Mouse (Mus musculus) splenic B cell, adult 2 months (primary cell): ENCODE measurements around the gene Dkk2.

Source experiments
- DNase-seq: peaks from one replicate; pipeline ENCODE4 v3.0.0-alpha.2; 2011; ENCODE audit warnings: low read depth, low spot score
- H3K27me3 ChIP-seq: 2 replicates; pipeline ENCODE4 v1.6.1; 2012; ENCODE audit warnings: mild to moderate bottlenecking, low read length, moderate library complexity, mixed read lengths; ENCODE audit not compliant: control insufficient read depth, poor library complexity, insufficient read depth, severe bottlenecking
- H3K36me3 ChIP-seq: 2 replicates; pipeline ENCODE4 v1.6.1; 2012; ENCODE audit warnings: mild to moderate bottlenecking, low read length, moderate library complexity, mixed read lengths; ENCODE audit not compliant: control insufficient read depth, poor library complexity, insufficient read depth, severe bottlenecking

The Dkk2 gene

DNA sequence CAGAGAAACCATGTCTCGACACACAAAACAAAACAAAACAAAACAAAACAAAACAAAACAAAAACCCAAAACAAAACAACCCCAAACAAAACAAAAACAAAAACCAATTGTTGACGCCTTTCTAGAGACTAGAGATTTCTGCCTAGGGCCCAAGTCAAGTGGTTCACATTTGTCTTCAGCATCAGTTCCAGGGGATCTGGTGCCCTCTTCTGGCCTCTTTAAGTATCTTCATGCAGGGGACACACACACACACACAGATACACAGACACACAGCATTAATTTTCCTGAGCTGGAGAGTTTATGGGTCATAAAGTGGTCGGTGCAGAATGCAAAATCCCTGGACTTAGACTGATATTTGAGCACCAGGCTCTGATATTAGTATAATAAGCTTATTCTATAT lies 7.9 kb downstream of the Dkk2 start:
- DNase-seq: no peak
- Histone ChIP-seq H3K36me3 (no peaks in the 10 kb centered on the region), H3K27me3 (no peaks in the 10 kb centered on the region)

DNA sequence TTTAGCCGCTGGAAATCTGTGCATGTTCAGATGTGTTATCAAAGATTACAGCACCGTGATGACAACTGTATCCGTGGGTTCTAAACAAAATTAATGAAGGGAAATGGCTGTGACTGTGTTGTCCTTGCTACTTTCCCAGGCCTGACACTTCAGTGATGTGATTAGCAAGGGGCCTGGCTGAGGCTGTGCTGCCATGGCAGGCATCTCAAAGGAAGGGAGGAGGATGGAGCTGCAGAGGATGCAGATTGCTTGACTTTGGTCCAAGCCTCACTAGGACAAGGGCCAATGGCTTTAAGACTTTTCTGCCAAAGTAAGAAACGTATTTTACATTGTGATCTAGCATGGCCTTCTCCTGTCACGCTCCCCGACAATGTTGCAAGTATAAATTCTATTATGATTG lies 11.2 kb downstream of the Dkk2 start:
- no peaks in the 10 kb centered on the region for H3K36me3 ChIP-seq
- no peak for DNase-seq
- no peaks in the 10 kb centered on the region for H3K27me3 ChIP-seq

DNA sequence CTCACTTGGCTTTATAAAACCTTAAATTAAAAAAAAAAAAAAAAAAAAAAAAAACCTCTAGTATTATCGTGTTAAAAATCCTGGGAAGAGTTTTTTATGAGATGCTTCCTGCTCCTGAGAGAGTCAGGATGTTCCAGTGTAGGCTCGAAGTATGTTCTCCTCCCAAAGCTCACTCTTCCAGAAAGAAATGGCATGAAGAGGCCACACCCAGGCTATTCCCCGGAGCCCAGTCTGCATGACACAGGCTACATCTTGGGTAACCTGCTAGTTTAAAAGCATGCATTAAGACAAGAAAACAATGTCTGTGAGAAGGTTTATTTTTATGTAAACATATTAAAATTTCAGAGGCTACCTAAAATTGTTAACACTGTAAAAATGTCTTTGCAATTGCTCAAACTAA lies 15.7 kb downstream of the Dkk2 start:
- Histone ChIP-seq H3K36me3 (no peaks in the 10 kb centered on the region), H3K27me3 (no peaks in the 10 kb centered on the region)
- no peak for DNase-seq

DNA sequence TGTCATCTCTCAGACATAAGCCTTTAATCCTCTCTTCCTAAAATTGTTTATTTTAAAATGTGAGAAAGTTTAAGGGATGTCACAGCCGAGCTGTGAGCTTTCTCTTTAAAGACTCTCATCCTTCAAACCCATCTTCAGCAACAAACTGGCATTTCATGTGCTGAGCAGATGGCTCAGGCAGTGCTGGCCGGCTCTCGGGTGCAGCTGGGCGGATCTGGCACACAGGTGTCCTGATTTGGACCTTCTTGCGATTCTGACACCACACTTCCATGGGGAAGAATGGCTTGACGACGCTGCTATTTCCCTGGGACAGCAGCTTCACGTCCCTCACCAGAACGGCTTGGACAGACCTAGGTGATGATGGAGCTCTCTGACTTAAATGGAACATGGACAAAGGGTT lies 17.9 kb downstream of the Dkk2 start:
- no peaks in the 10 kb centered on the region for H3K27me3 ChIP-seq
- DNase-seq: no peak
- H3K36me3 ChIP-seq: no peaks in the 10 kb centered on the region

DNA sequence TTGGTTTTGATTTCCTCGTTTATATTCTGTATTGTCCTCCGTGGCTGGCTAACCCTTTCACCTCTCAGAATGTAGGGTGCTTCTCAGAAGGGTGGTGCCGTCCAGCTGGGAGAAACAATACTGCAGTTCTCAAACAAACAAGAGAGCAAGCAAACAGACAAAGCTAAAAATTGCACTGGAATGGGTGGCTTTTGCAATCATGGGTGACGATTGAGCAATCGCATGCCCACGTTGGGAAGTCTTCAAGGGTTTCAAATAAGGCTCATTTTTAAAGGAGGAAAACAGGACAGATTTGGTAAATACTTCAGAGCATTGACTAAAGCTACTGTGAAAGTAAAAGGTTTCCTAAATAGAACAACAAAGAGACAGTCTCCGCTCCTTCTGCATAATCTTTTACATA lies 18.4 kb downstream of the Dkk2 start:
- no peaks in the 10 kb centered on the region for H3K36me3 ChIP-seq
- no peak for DNase-seq

DNA sequence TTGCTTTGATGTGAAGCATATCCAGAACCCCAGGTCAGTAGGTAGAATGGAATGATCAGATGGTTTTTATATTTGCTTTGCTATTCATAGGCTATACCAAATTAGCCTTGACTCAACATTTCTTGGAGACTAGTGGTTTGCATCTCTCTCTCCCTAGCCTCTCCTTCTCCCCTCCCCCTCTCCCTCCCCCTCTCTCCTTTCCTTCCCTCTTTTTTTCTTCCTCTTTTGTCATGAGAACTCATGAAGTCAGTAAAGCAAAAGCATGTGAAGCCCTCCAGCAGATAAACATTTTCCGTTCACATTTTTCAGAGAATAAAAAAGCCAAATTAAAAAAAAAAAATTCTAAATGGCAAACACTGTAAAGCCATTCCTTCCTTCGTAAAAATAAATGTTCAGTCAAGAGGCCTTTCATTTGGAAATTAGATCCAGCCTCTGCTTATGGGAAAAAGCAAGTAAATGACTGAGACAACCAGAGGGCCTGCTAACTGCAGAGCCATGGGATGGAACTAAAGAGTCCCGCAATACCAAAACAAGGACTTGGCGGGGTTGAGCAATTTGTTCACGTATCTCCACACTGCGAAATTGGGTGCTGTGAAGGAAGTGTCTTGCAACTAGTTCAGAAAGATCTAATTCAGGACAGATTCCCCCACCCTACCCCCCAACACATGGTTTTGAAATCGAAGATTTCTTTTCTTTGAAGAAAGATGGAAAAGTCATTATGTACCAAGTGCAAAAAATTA lies 30.9 kb downstream of the Dkk2 start:
- H3K36me3 ChIP-seq: no peaks in the 10 kb centered on the region
- no peak for DNase-seq
- H3K27me3 ChIP-seq: no peaks in the 10 kb centered on the region

More for the DNA sequence above, 18.4 kb downstream of the Dkk2 start:
- no peaks in the 10 kb centered on the region for H3K27me3 ChIP-seq

DNA sequence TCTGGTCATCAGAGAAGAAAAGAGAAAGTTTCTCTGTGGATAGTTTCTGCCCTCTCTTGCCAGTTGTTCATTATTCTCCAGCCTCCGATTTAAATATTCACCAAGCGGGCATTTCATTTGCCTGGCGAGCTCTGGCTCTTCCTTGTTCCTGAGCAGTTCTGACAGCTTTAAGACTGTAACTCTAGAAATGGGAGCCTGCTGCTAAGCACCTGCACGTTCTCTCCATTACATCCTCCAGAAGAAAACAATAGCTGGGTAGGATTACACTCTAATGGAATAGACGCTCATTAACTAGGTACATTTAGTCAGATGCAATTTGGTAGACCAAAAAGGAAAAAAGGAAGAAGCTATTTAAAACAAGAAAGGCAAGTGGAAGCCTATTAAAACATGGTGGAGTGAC lies 36.3 kb downstream of the Dkk2 start:
- Histone ChIP-seq H3K27me3 (no peaks in the 10 kb centered on the region), H3K36me3 (no peaks in the 10 kb centered on the region)
- no peak for DNase-seq

DNA sequence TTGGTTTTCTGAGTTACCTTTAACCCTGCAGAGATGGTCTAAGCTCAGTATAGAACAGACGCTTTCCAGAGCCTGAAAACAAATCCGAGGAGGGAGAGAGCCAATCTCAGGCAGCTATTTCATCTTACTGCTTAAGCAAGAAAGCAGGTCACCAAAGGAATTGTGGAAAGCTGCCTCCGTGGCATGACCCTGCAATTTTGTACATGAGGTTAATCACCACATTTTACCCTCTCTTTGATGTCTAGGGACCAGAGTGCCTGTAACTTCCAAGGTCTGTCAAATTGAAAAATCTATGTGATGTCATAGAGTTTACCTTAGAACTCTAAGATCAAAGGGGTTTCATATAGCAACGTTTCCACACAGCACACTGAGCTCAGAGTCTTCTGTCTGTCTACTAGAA lies 37.5 kb downstream of the Dkk2 start:
- Histone ChIP-seq H3K36me3 (no peaks in the 10 kb centered on the region), H3K27me3 (no peaks in the 10 kb centered on the region)
- no peak for DNase-seq

DNA sequence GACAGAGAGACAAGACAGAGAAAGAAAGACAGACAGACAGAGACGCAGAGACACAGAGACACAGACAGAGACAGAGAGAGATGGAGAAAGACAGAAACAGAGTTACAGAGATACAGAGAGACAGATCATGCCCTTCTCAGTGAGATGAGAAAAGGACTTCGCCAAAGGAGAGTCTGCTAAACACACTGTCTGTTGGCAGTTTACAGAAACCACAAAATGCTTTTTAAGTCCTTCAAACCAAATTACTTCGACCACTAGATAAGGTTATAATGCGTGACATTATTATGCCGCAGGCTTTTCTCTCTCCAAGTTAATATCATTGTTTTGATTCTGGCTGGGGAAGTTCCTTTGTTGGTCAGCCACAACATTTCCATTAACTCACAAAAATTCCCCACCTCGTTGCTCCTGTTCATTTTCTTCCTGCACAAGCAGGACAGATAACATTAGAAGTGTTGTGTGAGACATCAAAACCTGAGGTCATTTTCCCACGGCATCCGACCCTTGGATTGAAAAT lies 40.2 kb downstream of the Dkk2 start:
- H3K27me3 ChIP-seq: no peaks in the 10 kb centered on the region
- H3K36me3 ChIP-seq: no peaks in the 10 kb centered on the region
- DNase-seq: no peak

DNA sequence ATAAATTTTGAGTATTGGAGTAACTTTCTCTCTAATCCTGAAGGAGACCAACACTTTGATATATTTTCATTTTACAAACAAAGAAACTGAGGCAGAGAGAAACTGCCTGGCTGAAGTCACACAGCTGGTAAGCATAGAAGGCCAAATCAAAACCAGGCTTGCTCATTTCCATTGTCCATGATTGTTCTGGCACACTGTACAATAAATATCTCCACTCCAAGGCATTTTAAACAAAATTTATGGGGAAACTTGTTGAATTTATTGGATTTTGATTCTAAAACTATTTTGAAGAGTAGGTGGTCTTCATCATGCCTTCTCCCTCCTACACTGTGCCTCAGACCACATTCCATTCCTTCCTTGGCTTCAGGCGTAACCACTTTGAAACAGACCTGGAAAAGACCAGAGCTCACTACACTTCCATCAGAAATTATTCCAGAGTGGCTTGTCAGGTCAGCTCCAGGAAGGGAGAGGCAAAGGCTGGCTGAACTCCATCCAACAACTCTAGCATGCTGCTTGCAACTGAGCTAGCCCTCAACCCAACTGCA lies 44.7 kb downstream of the Dkk2 start:
- H3K27me3 ChIP-seq: no peaks in the 10 kb centered on the region
- no peak for DNase-seq
- H3K36me3 ChIP-seq: no peaks in the 10 kb centered on the region

DNA sequence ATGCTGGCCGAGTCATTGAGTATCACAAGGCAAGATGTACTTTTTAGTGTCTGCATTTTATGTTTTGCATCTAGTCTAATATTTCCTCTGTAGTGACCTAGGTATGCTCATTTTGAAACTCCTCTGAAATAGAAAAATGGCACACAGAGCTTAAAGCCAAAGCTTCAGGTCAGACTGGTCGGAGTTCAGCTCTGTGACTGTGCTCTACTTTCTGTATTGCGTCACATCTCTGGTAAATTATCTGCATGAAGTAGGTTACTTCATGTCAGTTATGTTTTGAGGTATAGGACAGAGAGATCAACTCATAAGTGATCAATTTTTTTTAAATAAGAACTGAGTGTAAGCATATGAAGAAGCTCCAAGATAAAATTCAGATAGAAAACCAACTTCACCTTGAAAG lies 45.7 kb downstream of the Dkk2 start:
- Histone ChIP-seq H3K27me3 (no peaks in the 10 kb centered on the region), H3K36me3 (no peaks in the 10 kb centered on the region)
- no peak for DNase-seq

DNA sequence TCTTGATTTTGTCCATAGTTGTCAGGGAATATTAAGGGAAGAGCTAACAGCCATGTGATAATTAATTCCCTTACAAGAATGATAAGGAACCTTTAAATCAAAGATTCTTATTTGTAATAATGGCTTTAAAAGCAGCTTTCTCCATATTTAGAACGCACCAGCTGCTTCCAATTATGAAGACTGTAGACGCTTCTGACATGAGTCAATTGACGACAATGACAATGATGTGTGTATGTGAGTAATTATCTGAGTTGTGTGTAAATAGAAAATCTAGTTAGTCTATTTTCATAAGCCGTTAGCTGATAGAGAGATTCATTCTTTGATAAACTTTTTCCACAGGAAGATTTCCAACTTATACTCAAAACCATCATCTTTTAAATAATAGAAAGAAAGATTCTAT lies 46.8 kb downstream of the Dkk2 start:
- no peak for DNase-seq
- H3K27me3 ChIP-seq: no peaks in the 10 kb centered on the region

DNA sequence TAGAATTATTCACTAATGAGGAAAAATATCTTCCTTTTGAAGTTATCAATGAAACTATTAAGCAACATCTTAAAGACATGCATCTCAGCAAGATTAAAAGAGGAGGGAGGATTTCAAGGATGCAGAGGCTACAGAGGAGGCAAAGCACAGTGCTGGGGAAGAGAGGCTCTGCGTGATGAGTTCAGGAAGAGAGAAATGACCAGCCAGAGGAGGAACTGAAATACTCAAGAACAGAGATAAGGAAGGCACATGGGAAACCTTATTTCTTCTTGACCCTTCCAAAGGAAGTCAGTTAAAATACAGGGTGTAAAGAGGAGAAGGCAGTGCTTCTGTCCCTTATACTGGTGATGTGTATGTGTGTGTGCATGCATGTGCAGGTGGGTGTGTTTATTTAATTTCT lies 49.4 kb downstream of the Dkk2 start:
- no peak for DNase-seq
- H3K27me3 ChIP-seq: no peaks in the 10 kb centered on the region
- H3K36me3 ChIP-seq: no peaks in the 10 kb centered on the region

More for the DNA sequence above, 46.8 kb downstream of the Dkk2 start:
- no peaks in the 10 kb centered on the region for H3K36me3 ChIP-seq

DNA sequence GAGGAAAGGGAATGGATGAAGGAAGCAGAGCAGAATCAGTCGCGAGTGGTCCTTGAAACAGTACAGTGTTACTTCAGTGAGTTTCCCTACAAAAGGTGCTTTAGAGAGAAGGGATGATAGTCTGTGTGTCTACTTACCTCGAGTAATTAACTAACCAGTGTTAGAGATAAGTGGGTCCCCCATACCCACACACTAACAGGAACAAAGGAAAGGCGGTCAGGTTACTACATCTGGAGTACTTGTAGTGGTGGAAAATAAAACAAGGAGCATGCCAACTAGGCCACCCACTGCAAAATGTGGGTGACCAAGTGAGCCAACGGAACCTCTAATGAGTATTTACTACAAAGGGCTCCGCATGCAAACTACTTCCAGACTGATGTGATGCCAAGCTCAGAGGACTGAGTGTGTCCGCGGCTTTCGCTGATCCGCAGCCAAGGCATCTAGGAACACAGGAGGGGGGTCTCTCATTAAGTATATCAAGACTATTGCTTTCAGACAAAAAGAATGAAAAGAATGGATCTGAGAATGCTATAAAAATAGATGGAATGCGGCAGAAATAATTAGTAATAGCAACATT lies 52.8 kb downstream of the Dkk2 start:
- DNase-seq: no peak
- Histone ChIP-seq H3K36me3 (no peaks in the 10 kb centered on the region), H3K27me3 (no peaks in the 10 kb centered on the region)

DNA sequence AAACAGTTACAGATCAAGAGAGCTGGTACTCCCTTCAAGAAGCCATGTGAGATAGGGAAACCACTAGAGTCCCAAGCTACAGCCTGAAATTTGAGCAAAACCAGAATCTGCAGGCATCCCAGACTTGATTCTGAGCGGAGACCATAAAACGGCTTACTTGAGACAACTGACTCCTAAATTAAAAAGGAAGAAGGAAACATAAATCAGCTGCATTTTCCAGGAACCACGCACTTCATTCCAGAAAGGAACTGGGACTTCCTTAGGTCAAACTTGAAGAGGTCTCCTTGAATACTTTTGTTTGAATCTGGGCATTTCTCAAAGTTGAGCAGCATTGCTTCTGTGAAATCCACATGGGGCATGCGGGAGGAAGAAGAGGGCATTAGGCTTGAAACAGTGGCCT lies 55.9 kb downstream of the Dkk2 start:
- no peak for DNase-seq
- H3K27me3 ChIP-seq: no peaks in the 10 kb centered on the region
- no peaks in the 10 kb centered on the region for H3K36me3 ChIP-seq
